Mouse (Mus musculus) embryonic facial prominence, embryonic 15.5 days (tissue): ENCODE measurements around the gene Trim62. TPM values are rescaled to one million over a fixed set of nuclear protein-coding genes. Genes with fewer than 3 reads are reported as not detected.
A peak's percentile ranks its signal among the peaks of the same experiment; 100 is the strongest.

Experiments
- ATAC-seq: fragments of 200-750 bp; cut with Nextera tagmentation; 2 replicates; pipeline ENCODE4 v1.8.0; 2017; ENCODE audit warnings: low read depth, moderate TSS enrichment; ENCODE audit not compliant: insufficient number of reproducible peaks, low FRiP score, low TSS enrichment
- H3K27ac ChIP-seq: fragments of 300-500 bp; sonication (generic); replicated peaks from 2 replicates; pipeline ENCODE4 v1.5.1; 2015; ENCODE audit warnings: mild to moderate bottlenecking, inconsistent platforms
- H3K27me3 ChIP-seq: fragments of 300-500 bp; sonication (generic); 2 replicates; pipeline ENCODE4 v1.6.1; 2015; ENCODE audit warnings: inconsistent platforms
- H3K36me3 ChIP-seq: fragments of 300-500 bp; sonication (generic); 2 replicates; pipeline ENCODE4 v1.6.1; 2015; ENCODE audit warnings: mild to moderate bottlenecking, inconsistent platforms
- H3K4me1 ChIP-seq: fragments of 300-500 bp; sonication (generic); 2 replicates; pipeline ENCODE4 v1.6.1; 2015; ENCODE audit warnings: inconsistent platforms
- H3K4me2 ChIP-seq: fragments of 300-500 bp; sonication (generic); replicated peaks from 2 replicates; pipeline ENCODE4 v1.6.1; 2015; ENCODE audit warnings: mild to moderate bottlenecking, inconsistent platforms
- H3K4me3 ChIP-seq: fragments of 300-500 bp; sonication (generic); replicated peaks from 2 replicates; pipeline ENCODE4 v1.5.1; 2015; ENCODE audit warnings: mild to moderate bottlenecking, inconsistent platforms
- H3K9ac ChIP-seq: fragments of 300-500 bp; sonication (generic); 2 replicates; pipeline ENCODE4 v1.6.1; 2015; ENCODE audit warnings: inconsistent platforms
- H3K9me3 ChIP-seq: fragments of 300-500 bp; sonication (generic); replicated peaks from 2 replicates; pipeline ENCODE4 v1.6.1; 2016; ENCODE audit warnings: inconsistent platforms
- WGBS: fragments of 180-500 bp; shearing (Covaris S2); methylation state at CpG from one replicate; pipeline ENCODE4 v1.1.7; 2015; 5-methylcytosine and 5-hydroxymethylcytosine counted together
- polyA plus RNA-seq: library from polyadenylated mRNA; unstranded; fragments of >200 nt; fragmentation: Nextera tagmentation; extraction: Ambion mirVana; gene quantifications from 2 replicates; pipeline ENCODE4 v1.2.1, GENCODE M21; 2015

Trim62 gene
- polyA plus RNA-seq, 1 experiment from 2014 or later = 10.6 TPM

GRCm38 (mm10) chr4:128886571-128886970 is 3.2 kb downstream of the Trim62 start:
- no peak overlapping the region for H3K4me2 ChIP-seq
- no peak overlapping the region for H3K27ac ChIP-seq
- 0 out of 2 replicates have a peak, but pooled peaks cover 6% of the 10 kb centered on the region for H3K36me3 ChIP-seq
- WGBS = 33% methylated on average over 5 of the region's 5 CpGs
- no peak overlapping the region for H3K9ac ChIP-seq
- H3K4me1 ChIP-seq = peaks cover 41% of the 10 kb centered on the region
- no peak overlapping the region for H3K4me3 ChIP-seq
- H3K9me3 ChIP-seq = no peaks in the 10 kb centered on the region
- no peak for ATAC-seq
- no peaks in the 10 kb centered on the region for H3K27me3 ChIP-seq

- H3K9ac ChIP-seq = no peak overlapping the region
- no peak overlapping the region for H3K4me3 ChIP-seq
- 64% methylated on average over 10 of the region's 10 CpGs for WGBS
- no peak overlapping the region for H3K4me2 ChIP-seq
- no peaks in the 10 kb centered on the region for H3K27me3 ChIP-seq
- no peak for ATAC-seq
- peaks cover 44% of the 10 kb centered on the region for H3K4me1 ChIP-seq
- H3K27ac ChIP-seq = no peak overlapping the region
- H3K9me3 ChIP-seq = no peaks in the 10 kb centered on the region
- H3K36me3 ChIP-seq = 0 out of 2 replicates have a peak, but pooled peaks cover 6% of the 10 kb centered on the region
Observed at GRCm38 (mm10) chr4:128887026-128887425, 3.6 kb downstream of the Trim62 start.

GRCm38 (mm10) chr4:128887641-128888091 is 4.3 kb downstream of the Trim62 start:
- 0 out of 2 replicates have a peak, but pooled peaks have one; percentile 17 for ATAC-seq
- H3K9ac ChIP-seq = no peak overlapping the region
- H3K27ac ChIP-seq = no peak overlapping the region
- no peak overlapping the region for H3K4me2 ChIP-seq
- H3K9me3 ChIP-seq = no peaks in the 10 kb centered on the region
- H3K4me3 ChIP-seq = no peak overlapping the region
- 0 out of 2 replicates have a peak, but pooled peaks cover 6% of the 10 kb centered on the region for H3K36me3 ChIP-seq
- peaks cover 40% of the 10 kb centered on the region for H3K4me1 ChIP-seq
- H3K27me3 ChIP-seq = no peaks in the 10 kb centered on the region
- 62% methylated on average over 9 of the region's 9 CpGs for WGBS

DNA sequence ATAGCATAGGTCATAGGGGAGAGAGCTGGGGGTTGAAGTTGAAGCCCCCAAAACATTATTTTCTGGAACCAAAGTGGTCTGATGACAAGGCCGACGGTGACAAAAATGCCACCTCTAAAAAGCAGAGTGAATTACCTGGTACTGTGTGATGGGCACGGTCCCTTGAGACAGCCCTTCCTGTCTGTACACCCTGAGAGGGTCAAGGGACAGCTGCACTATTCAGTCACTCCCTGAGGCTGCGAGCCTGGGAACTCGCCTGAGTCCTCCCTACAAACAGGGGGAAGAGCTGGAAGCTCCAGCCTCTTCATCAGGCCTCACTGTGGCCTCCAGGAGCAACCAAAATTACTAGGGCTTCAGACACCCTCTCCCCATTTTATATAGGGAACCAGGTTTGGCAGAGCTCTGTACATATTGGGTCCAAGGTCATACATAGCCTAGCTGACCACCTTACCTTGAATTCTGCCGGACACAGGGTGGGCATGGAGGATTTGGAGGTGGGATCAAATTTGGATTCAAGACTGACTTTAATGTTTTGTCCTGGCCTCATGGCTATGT is 5.1 kb downstream of the Trim62 start:
- H3K4me2 ChIP-seq = no peak overlapping the region
- ATAC-seq = no peak
- H3K27me3 ChIP-seq = no peaks in the 10 kb centered on the region
- H3K36me3 ChIP-seq = 0 out of 2 replicates have a peak, but pooled peaks cover 6% of the 10 kb centered on the region
- no peak overlapping the region for H3K27ac ChIP-seq
- H3K9ac ChIP-seq = no peak overlapping the region
- peaks cover 37% of the 10 kb centered on the region for H3K4me1 ChIP-seq
- no peaks in the 10 kb centered on the region for H3K9me3 ChIP-seq
- WGBS = 83% methylated on average over 6 of the region's 6 CpGs
- H3K4me3 ChIP-seq = no peak overlapping the region

- Histone ChIP-seq H3K36me3 (0 out of 2 replicates have a peak, but pooled peaks cover 6% of the 10 kb centered on the region), H3K9ac (no peak overlapping the region), H3K4me2 (no peak overlapping the region), H3K27ac (no peak overlapping the region), H3K4me3 (no peak overlapping the region), H3K4me1 (peaks cover 29% of the 10 kb centered on the region), H3K9me3 (no peaks in the 10 kb centered on the region), H3K27me3 (no peaks in the 10 kb centered on the region)
- WGBS = 83% methylated on average over 12 of the region's 12 CpGs
- no peak for ATAC-seq
Observed at GRCm38 (mm10) chr4:128889752-128890630, 6.6 kb downstream of the Trim62 start.

DNA sequence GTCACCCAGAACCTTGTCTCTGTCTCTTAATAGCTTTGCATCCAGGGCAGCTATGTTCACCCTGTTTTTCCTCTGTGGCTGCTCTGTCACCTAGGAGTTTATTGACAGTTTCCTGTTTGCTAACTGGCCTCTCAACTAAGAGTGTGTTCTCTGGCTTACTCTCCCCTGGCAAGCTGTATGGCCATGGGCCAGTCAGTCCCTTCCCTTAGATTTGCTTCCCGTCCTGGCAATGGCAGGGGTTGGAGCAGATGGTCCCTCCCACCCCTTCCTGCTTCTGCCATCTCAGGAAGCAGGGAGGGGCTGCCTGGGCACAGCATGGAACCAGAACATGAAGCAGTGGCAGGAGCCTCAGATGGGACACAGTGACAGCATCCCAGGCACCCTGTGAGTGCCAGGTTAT is 7.8 kb downstream of the Trim62 start:
- 14% methylated on average over 1 of the region's 1 CpGs for WGBS
- Histone ChIP-seq H3K9me3 (no peaks in the 10 kb centered on the region), H3K9ac (no peak overlapping the region), H3K4me3 (no peak overlapping the region), H3K4me1 (peaks cover 26% of the 10 kb centered on the region), H3K36me3 (0 out of 2 replicates have a peak, but pooled peaks cover 4% of the 10 kb centered on the region), H3K27me3 (no peaks in the 10 kb centered on the region), H3K4me2 (no peak overlapping the region), H3K27ac (no peak overlapping the region)
- no peak for ATAC-seq

- Histone ChIP-seq H3K9ac (no peak overlapping the region), H3K4me2 (no peak overlapping the region), H3K27ac (no peak overlapping the region), H3K4me3 (no peak overlapping the region), H3K27me3 (no peaks in the 10 kb centered on the region), H3K36me3 (0 out of 2 replicates have a peak, but pooled peaks cover 4% of the 10 kb centered on the region), H3K4me1 (peaks cover 20% of the 10 kb centered on the region), H3K9me3 (no peaks in the 10 kb centered on the region)
- no peak for ATAC-seq
- WGBS = 79% methylated on average over 6 of the region's 6 CpGs
Observed at GRCm38 (mm10) chr4:128891746-128892145, 8.4 kb downstream of the Trim62 start.

GRCm38 (mm10) chr4:128892188-128892587 is 8.8 kb downstream of the Trim62 start:
- H3K36me3 ChIP-seq = 0 out of 2 replicates have a peak, but pooled peaks cover 4% of the 10 kb centered on the region
- H3K27me3 ChIP-seq = no peaks in the 10 kb centered on the region
- H3K4me1 ChIP-seq = peaks cover 15% of the 10 kb centered on the region
- H3K9me3 ChIP-seq = no peaks in the 10 kb centered on the region
- H3K9ac ChIP-seq = no peak overlapping the region
- no peak for ATAC-seq
- H3K4me3 ChIP-seq = no peak overlapping the region
- H3K27ac ChIP-seq = no peak overlapping the region
- no peak overlapping the region for H3K4me2 ChIP-seq
- WGBS = 73% methylated on average over 6 of the region's 6 CpGs

GRCm38 (mm10) chr4:128894112-128894511 is 10.7 kb downstream of the Trim62 start:
- ATAC-seq = no peak
- Histone ChIP-seq H3K4me2 (no peak overlapping the region), H3K9ac (no peak overlapping the region), H3K9me3 (no peaks in the 10 kb centered on the region), H3K4me3 (no peak overlapping the region), H3K27me3 (no peaks in the 10 kb centered on the region), H3K4me1 (peaks cover 29% of the 10 kb centered on the region), H3K27ac (no peak overlapping the region), H3K36me3 (0 out of 2 replicates have a peak, but pooled peaks cover 4% of the 10 kb centered on the region)
- WGBS = 86% methylated on average over 12 of the region's 12 CpGs

DNA sequence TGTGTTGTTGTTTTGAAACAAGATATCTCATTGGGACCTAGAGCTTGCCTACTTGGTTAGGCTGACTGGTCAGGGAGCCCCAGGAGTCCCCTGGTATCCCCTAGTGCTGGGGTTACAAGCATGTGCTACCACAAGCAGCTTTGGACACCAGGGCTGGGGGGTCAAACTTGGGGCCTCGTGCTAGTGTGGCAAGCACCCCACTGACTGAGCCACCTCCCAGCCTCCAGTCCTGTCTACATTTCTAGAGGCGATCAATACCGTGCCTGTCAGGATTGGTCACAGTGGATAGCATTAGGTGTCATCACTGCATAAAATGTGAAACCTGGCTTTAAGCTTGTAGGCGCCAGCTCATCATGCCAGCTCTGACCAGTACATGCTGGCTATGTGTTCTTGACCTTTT is 12.5 kb downstream of the Trim62 start:
- Histone ChIP-seq H3K36me3 (peaks cover 4% of the 10 kb centered on the region; the same call in 1 of the 2 replicates), H3K9ac (no peak overlapping the region), H3K4me2 (no peak overlapping the region), H3K9me3 (no peaks in the 10 kb centered on the region), H3K27ac (no peak overlapping the region), H3K4me1 (peaks cover 34% of the 10 kb centered on the region), H3K27me3 (no peaks in the 10 kb centered on the region), H3K4me3 (no peak overlapping the region)
- WGBS = 95% methylated on average over 4 of the region's 4 CpGs
- no peak for ATAC-seq

DNA sequence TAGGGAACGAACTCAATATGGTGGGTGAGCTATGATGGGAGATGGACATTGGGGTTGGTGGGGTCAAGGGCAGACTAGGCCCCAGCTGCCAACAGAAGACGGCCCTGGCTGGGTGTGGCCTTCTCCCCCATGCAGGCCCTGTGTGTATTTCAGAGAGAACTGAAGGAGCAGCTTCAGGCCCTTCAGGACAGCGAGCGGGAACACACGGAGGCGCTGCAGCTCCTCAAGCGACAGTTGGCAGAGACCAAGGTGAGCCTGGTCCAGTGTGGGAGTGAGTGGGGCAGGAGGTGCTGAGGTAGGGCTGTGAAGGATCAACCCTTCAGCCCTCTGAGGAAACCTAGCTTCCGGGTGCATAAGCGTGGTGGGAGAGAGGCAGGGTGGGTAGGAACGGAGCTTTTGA is 13.3 kb downstream of the Trim62 start:
- 93% methylated on average over 10 of the region's 10 CpGs for WGBS
- no peak overlapping the region for H3K4me2 ChIP-seq
- no peak overlapping the region for H3K9ac ChIP-seq
- H3K27me3 ChIP-seq = no peaks in the 10 kb centered on the region
- no peak for ATAC-seq
- H3K27ac ChIP-seq = no peak overlapping the region
- H3K9me3 ChIP-seq = no peaks in the 10 kb centered on the region
- peaks cover 28% of the 10 kb centered on the region for H3K4me1 ChIP-seq
- peaks cover 6% of the 10 kb centered on the region; the same call in 1 of the 2 replicates for H3K36me3 ChIP-seq
- no peak overlapping the region for H3K4me3 ChIP-seq
